Mouse (Mus musculus): ENCODE data around the gene Zmynd12. TPM values are rescaled to one million over a fixed set of nuclear protein-coding genes. Genes with fewer than 3 reads are reported as not detected.

The Zmynd12 gene
- total and polyA plus RNA-seq, 3 experiments, result 0.25 to 0.75 (median 0.53) TPM

- no peak for DNase-seq (ENCODE audit: extremely low read depth)
- H3K27me3 ChIP-seq (replicated peaks), result no peaks in the 10 kb centered on the region
- dilution Hi-C loops (cut with MboI; ENCODE audit: extremely low pct_ligation_motif_present, extremely low pct_unique_long_range_greater_than_20kb, low sequenced_read_pairs) (no loop called here), in situ Hi-C loops (cut with MboI; ENCODE audit: low pct_ligation_motif_present, low pct_unique_long_range_greater_than_20kb, low sequenced_read_pairs) (loop anchor here (10.0 kb wide), 1 partner anchor 244 kb away; no protein-coding TSS in a partner anchor)
- peak overlapping the region; percentile 75 for H3K4me2 ChIP-seq (ENCODE audit: insufficient read depth, low read depth, poor library complexity, severe bottlenecking)
- peaks cover 0 to 16% of the 10 kb centered on the region in 2 experiments for H3K36me3 ChIP-seq (replicated peaks in 1 of 2; ENCODE audit: control insufficient read depth in 1 of 2, insufficient read depth in 1 of 2, low read length in 1 of 2)
- H3K27ac ChIP-seq (ENCODE audit: insufficient read depth, low read depth), result no peak overlapping the region
- H3K9me3 ChIP-seq (replicated peaks; ENCODE audit: low read length), result no peaks in the 10 kb centered on the region
- peak overlapping the region; percentile 82 for H3K9ac ChIP-seq (ENCODE audit: insufficient read depth, low read depth)
- no peaks in the 10 kb centered on the region for H3K79me2 ChIP-seq (replicated peaks; ENCODE audit: control insufficient read depth, extremely low read depth, insufficient read depth, poor library complexity, severe bottlenecking)
- TF ChIP-seq ELF1 (IDR thresholded peaks at IDR 0.05; ENCODE audit: low read depth, low read length) (no peak), ETS1 (conservative IDR thresholded peaks at IDR 0.05; ENCODE audit: low read depth, low read length) (no peak), HCFC1 (IDR thresholded peaks at IDR 0.05; ENCODE audit: low read depth, low read length) (no peak)
- H3K4me3 ChIP-seq (replicated peaks in 1 of 3; ENCODE audit: low read depth in 2 of 3, low read length in 2 of 3, poor library complexity in 1 of 3), result peak overlapping the region; percentile 74 to 85 (median 82)
- H3K4me1 ChIP-seq (ENCODE audit: control insufficient read depth in 1 of 2, insufficient read depth in 2 of 2), result peaks cover 3 to 21% of the 10 kb centered on the region in 2 experiments; a peak in 3 of 4 replicates
Measured at GRCm38 (mm10) chr4:119421191-119421590, 1.4 kb upstream of the Zmynd12 start.

- H3K27ac ChIP-seq (ENCODE audit: insufficient read depth, low read depth), result peak overlapping the region; percentile 46; the same call in 1 of the 2 replicates
- DNase-seq (ENCODE audit: extremely low read depth), result no peak
- H3K36me3 ChIP-seq (replicated peaks in 1 of 2; ENCODE audit: control insufficient read depth in 1 of 2, insufficient read depth in 1 of 2, low read length in 1 of 2), result peaks cover 0 to 16% of the 10 kb centered on the region in 2 experiments
- peak overlapping the region; percentile 74 to 85 (median 82) for H3K4me3 ChIP-seq (replicated peaks in 1 of 3; ENCODE audit: low read depth in 2 of 3, low read length in 2 of 3, poor library complexity in 1 of 3)
- in situ Hi-C loops (cut with MboI; ENCODE audit: low pct_ligation_motif_present, low pct_unique_long_range_greater_than_20kb, low sequenced_read_pairs) (loop anchor here (10.0 kb wide), 1 partner anchor 243 kb away; no protein-coding TSS in a partner anchor), dilution Hi-C loops (cut with MboI; ENCODE audit: extremely low pct_ligation_motif_present, extremely low pct_unique_long_range_greater_than_20kb, low sequenced_read_pairs) (no loop called here)
- peaks cover 3 to 21% of the 10 kb centered on the region in 2 experiments; a peak in 3 of 4 replicates for H3K4me1 ChIP-seq (ENCODE audit: control insufficient read depth in 1 of 2, insufficient read depth in 2 of 2)
- H3K27me3 ChIP-seq (replicated peaks), result no peaks in the 10 kb centered on the region
- TF ChIP-seq TCF12 (IDR thresholded peaks at IDR 0.05; ENCODE audit: low read depth, low read length) (no peak), SMC3 (IDR thresholded peaks at IDR 0.05; ENCODE audit: low read depth, low read length) (no peak), CHD1 (IDR thresholded peaks at IDR 0.05; ENCODE audit: low read depth, low read length) (0 out of 2 replicates have a peak, but pooled peaks have one; percentile 1), RCOR1 (conservative IDR thresholded peaks at IDR 0.05; ENCODE audit: low read depth, low read length) (no peak)
- H3K9ac ChIP-seq (ENCODE audit: insufficient read depth, low read depth), result peak overlapping the region; percentile 82
- H3K4me2 ChIP-seq (ENCODE audit: insufficient read depth, low read depth, poor library complexity, severe bottlenecking), result peak overlapping the region; percentile 75
- no peaks in the 10 kb centered on the region for H3K79me2 ChIP-seq (replicated peaks; ENCODE audit: control insufficient read depth, extremely low read depth, insufficient read depth, poor library complexity, severe bottlenecking)
- no peaks in the 10 kb centered on the region for H3K9me3 ChIP-seq (replicated peaks; ENCODE audit: low read length)
Measured at GRCm38 (mm10) chr4:119421921-119422293, 707 bp upstream of the Zmynd12 start.

- H3K36me3 ChIP-seq (replicated peaks in 1 of 2; ENCODE audit: control insufficient read depth in 1 of 2, insufficient read depth in 1 of 2, low read length in 1 of 2), result peaks cover 0 to 5% of the 10 kb centered on the region in 2 experiments
- H3K4me3 ChIP-seq (replicated peaks in 1 of 3; ENCODE audit: low read depth in 2 of 3, low read length in 2 of 3, poor library complexity in 1 of 3), result no peak overlapping the region
- DNase-seq (ENCODE audit: extremely low read depth), result no peak
- no peak overlapping the region for H3K9ac ChIP-seq (ENCODE audit: insufficient read depth, low read depth)
- no peaks in the 10 kb centered on the region for H3K9me3 ChIP-seq (replicated peaks; ENCODE audit: low read length)
- dilution Hi-C loops (cut with MboI; ENCODE audit: extremely low pct_ligation_motif_present, extremely low pct_unique_long_range_greater_than_20kb, low sequenced_read_pairs), result no loop called here
- in situ Hi-C loops (cut with MboI; ENCODE audit: low pct_ligation_motif_present, low pct_unique_long_range_greater_than_20kb, low sequenced_read_pairs), result loop anchor here (10.0 kb wide), 1 partner anchor 240 kb away; no protein-coding TSS in a partner anchor
- no peak overlapping the region for H3K27ac ChIP-seq (ENCODE audit: insufficient read depth, low read depth)
- no peaks in the 10 kb centered on the region for H3K27me3 ChIP-seq (replicated peaks)
- no peak for TF ChIP-seq MAX (IDR thresholded peaks at IDR 0.05; ENCODE audit: low read length)
- no peak for TF ChIP-seq GABPA (IDR thresholded peaks at IDR 0.05; ENCODE audit: insufficient replicate concordance, low read depth, low read length)
- no peak for TF ChIP-seq UBTF (IDR thresholded peaks at IDR 0.05; ENCODE audit: low read depth, low read length)
- no peak for TF ChIP-seq MAFK (IDR thresholded peaks at IDR 0.05; ENCODE audit: insufficient replicate concordance, low read length)
- no peak for TF ChIP-seq HCFC1 (IDR thresholded peaks at IDR 0.05; ENCODE audit: low read depth, low read length)
- no peak for TF ChIP-seq RCOR1 (conservative IDR thresholded peaks at IDR 0.05; ENCODE audit: low read depth, low read length)
- TF ChIP-seq EP300 (IDR thresholded peaks at IDR 0.05; ENCODE audit: low read length), result no peak
- no peak for TF ChIP-seq ZC3H11A (IDR thresholded peaks at IDR 0.05; ENCODE audit: low read depth, low read length)
- TF ChIP-seq E2F4 (IDR thresholded peaks at IDR 0.05; ENCODE audit: insufficient replicate concordance, low read depth, low read length), result no peak
- no peak for TF ChIP-seq ETS1 (conservative IDR thresholded peaks at IDR 0.05; ENCODE audit: low read depth, low read length)
- TF ChIP-seq ZMIZ1 (IDR thresholded peaks at IDR 0.05; ENCODE audit: low read depth, low read length), result no peak
- TF ChIP-seq MEF2A (IDR thresholded peaks at IDR 0.05; ENCODE audit: borderline replicate concordance, low read depth, low read length), result no peak
- TF ChIP-seq JUN (IDR thresholded peaks at IDR 0.05; ENCODE audit: insufficient read depth, low read depth, low read length), result no peak
- TF ChIP-seq RAD21 (IDR thresholded peaks at IDR 0.05; ENCODE audit: low read depth, low read length), result no peak
- TF ChIP-seq MAZ (IDR thresholded peaks at IDR 0.05; ENCODE audit: low read depth, low read length), result no peak
- TF ChIP-seq TBP (conservative IDR thresholded peaks at IDR 0.05; ENCODE audit: low read depth, low read length), result no peak
- no peak for TF ChIP-seq SIN3A (IDR thresholded peaks at IDR 0.05; ENCODE audit: low read length)
- no peak for TF ChIP-seq POLR2AphosphoS2 (IDR thresholded peaks at IDR 0.05; ENCODE audit: low read depth, low read length)
- H3K79me2 ChIP-seq (replicated peaks; ENCODE audit: control insufficient read depth, extremely low read depth, insufficient read depth, poor library complexity, severe bottlenecking), result no peaks in the 10 kb centered on the region
- peaks cover 4 to 21% of the 10 kb centered on the region in 2 experiments for H3K4me1 ChIP-seq (ENCODE audit: control insufficient read depth in 1 of 2, insufficient read depth in 2 of 2)
- no peak overlapping the region for H3K4me2 ChIP-seq (ENCODE audit: insufficient read depth, low read depth, poor library complexity, severe bottlenecking)
Measured at GRCm38 (mm10) chr4:119425077-119425476, 2.5 kb downstream of the Zmynd12 start.

All from CH12.LX (cell line).